In the genomic region with DNA sequence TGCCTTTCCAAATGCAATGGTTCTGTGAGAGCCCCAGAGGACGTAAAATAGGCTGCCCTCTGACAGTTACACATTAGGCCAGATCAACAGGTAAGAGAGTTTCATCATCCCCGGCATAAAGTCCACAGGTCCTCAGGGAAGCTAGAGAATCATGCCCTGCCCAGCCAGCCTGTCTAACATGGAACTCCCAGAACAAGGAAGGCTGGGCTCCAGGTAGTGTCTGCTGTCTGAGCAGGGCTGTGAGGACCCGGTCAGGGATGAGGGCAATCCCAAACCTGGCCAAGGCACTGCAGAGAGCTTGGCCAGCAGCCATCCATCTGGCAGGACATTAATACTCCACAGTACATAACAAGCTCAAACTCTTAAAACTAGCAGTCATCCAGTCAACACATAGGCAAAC, we compare ENCODE assay signal across 17 mouse cellular contexts. TPM values are rescaled to one million over a fixed set of nuclear protein-coding genes. Genes with fewer than 3 reads are reported as not detected.
A peak's percentile ranks its signal among the peaks of the same experiment; 100 is the strongest.
DNase-seq lines count a peak whose midpoint lies in the region; ATAC-seq and TF ChIP-seq lines count a peak whose summit lies in the region.
"Had no signal": no experiment of that assay in that cellular context is flagged by ENCODE, and none has a peak within 500 bp of the region (broad histone marks: within the 10 kb centered on the region; RNA-seq: fewer than 3 reads in every experiment).

No protein-coding gene starts in this region.

- no peaks in the 10 kb centered on the region for H3K27me3 ChIP-seq in cerebellum, adult 2 months (ENCODE audit: control insufficient read depth, insufficient read depth, low read length)
- no peaks in the 10 kb centered on the region for H3K27me3 ChIP-seq in kidney, embryonic 16.5 days (ENCODE audit: insufficient read depth, low read length)
- H3K27me3 ChIP-seq in midbrain, embryonic 11.5 days (ENCODE audit: control insufficient read depth, insufficient read depth, low read length): no peaks in the 10 kb centered on the region
- H3K27me3 ChIP-seq: embryonic facial prominence, embryonic 13.5 days; hindbrain, embryonic 15.5 days; midbrain, embryonic 15.5 days had no signal

- H3K4me1 ChIP-seq in cerebellum, adult 2 months (ENCODE audit: control insufficient read depth, insufficient read depth, low read length): peaks cover 48% of the 10 kb centered on the region
- peaks cover 28% of the 10 kb centered on the region for H3K4me1 ChIP-seq in kidney, embryonic 16.5 days (ENCODE audit: insufficient read depth, low read length)
- H3K4me1 ChIP-seq in midbrain, embryonic 11.5 days (ENCODE audit: control insufficient read depth, insufficient read depth, low read length): peaks cover 2% of the 10 kb centered on the region; the same call in 1 of the 2 replicates

- no peak overlapping the region for H3K9ac ChIP-seq in kidney, embryonic 16.5 days (replicated peaks; ENCODE audit: low read length)
- no peak overlapping the region for H3K9ac ChIP-seq in midbrain, embryonic 11.5 days (ENCODE audit: low read length)
- H3K9ac ChIP-seq: embryonic facial prominence, embryonic 13.5 days; hindbrain, embryonic 15.5 days; midbrain, embryonic 15.5 days had no signal

- no peak overlapping the region for H3K27ac ChIP-seq in cerebellum, adult 2 months (ENCODE audit: insufficient read depth, low read length)
- no peak overlapping the region for H3K27ac ChIP-seq in kidney, embryonic 16.5 days (ENCODE audit: low read length)
- no peak overlapping the region for H3K27ac ChIP-seq in midbrain, embryonic 11.5 days (ENCODE audit: low read depth, low read length)
- H3K27ac ChIP-seq: embryonic facial prominence, embryonic 13.5 days; hindbrain, embryonic 15.5 days; macrophage; midbrain, embryonic 15.5 days had no signal

- DNase-seq in cerebellum, adult 2 months: peak; percentile 64 to 79
- DNase-seq in cerebellum, postnatal 4 days (ENCODE audit: low spot score in 2 of 2): no peak
- DNase-seq in kidney, adult 18-20 months: peak; percentile 53
- DNase-seq in cerebellum, postnatal 10 days: peak; percentile 77 to 84
- DNase-seq in kidney, postnatal 36 days: peak; percentile 62 to 72
- DNase-seq in midbrain, embryonic 11.5 days (ENCODE audit: low spot score, missing footprints): no peak
- no peak for DNase-seq in thymus, adult 18-20 months
- DNase-seq: adrenal gland, postnatal 10 days; B cell, adult 2 months; lung, adult 2 months; thymus, adult 2 months had no signal

- no peak overlapping the region for H3K4me3 ChIP-seq in cerebellum, adult 2 months (replicated peaks; ENCODE audit: insufficient read depth, low read depth, low read length)
- H3K4me3 ChIP-seq in kidney, embryonic 16.5 days (ENCODE audit: low read length): no peak overlapping the region
- H3K4me3 ChIP-seq in midbrain, embryonic 11.5 days (ENCODE audit: low read depth, low read length): no peak overlapping the region
- H3K4me3 ChIP-seq: embryonic facial prominence, embryonic 13.5 days; hindbrain, embryonic 15.5 days; midbrain, embryonic 15.5 days had no signal

- WGBS in cerebellum, adult 2 months: 22% methylated on average over 3 of the region's 3 CpGs
- WGBS in kidney, embryonic 16.5 days: 70% methylated on average over 3 of the region's 3 CpGs
- 83% methylated on average over 3 of the region's 3 CpGs for WGBS in midbrain, embryonic 11.5 days

- TF ChIP-seq POLR2A in cerebellum, adult 2 months (IDR thresholded peaks at IDR 0.05; ENCODE audit: borderline replicate concordance, insufficient read depth, low read length): no peak

- H3K36me3 ChIP-seq in kidney, embryonic 16.5 days (ENCODE audit: insufficient read depth, low read length): 0 out of 2 replicates have a peak, but pooled peaks cover 4% of the 10 kb centered on the region
- H3K36me3 ChIP-seq in midbrain, embryonic 11.5 days (ENCODE audit: control insufficient read depth, insufficient read depth, low read length): 0 out of 2 replicates have a peak, but pooled peaks cover 2% of the 10 kb centered on the region
- H3K36me3 ChIP-seq: midbrain, embryonic 15.5 days had no signal

- no peak overlapping the region for H3K4me2 ChIP-seq in kidney, embryonic 16.5 days (replicated peaks; ENCODE audit: low read depth, low read length)
- no peak overlapping the region for H3K4me2 ChIP-seq in midbrain, embryonic 11.5 days
- H3K4me2 ChIP-seq: embryonic facial prominence, embryonic 13.5 days; hindbrain, embryonic 15.5 days; midbrain, embryonic 15.5 days had no signal

- no peaks in the 10 kb centered on the region for H3K9me3 ChIP-seq in kidney, embryonic 16.5 days (ENCODE audit: low read length)
- H3K9me3 ChIP-seq in midbrain, embryonic 11.5 days (ENCODE audit: control insufficient read depth, low read length): no peaks in the 10 kb centered on the region
- H3K9me3 ChIP-seq: embryonic facial prominence, embryonic 13.5 days; hindbrain, embryonic 15.5 days; midbrain, embryonic 15.5 days had no signal

- TF ChIP-seq CTCF in cerebellum, adult 2 months (IDR thresholded peaks at IDR 0.05; ENCODE audit: borderline replicate concordance, insufficient read depth, low read depth, low read length): no peak

- ATAC-seq in kidney, embryonic 16.5 days (ENCODE audit: low FRiP score, low TSS enrichment): no peak
- ATAC-seq in midbrain, embryonic 11.5 days (ENCODE audit: low FRiP score): no peak
- ATAC-seq: midbrain, embryonic 15.5 days had no signal

RNA-seq across cellular contexts. Expression of gene Ndufb7, which starts 18.9 kb away (rescaled TPM):
- 394 and 445 TPM in 2 replicates for polyA plus RNA-seq in cerebellum, adult 2 months (2012; rRNA removed)
- 356 and 362 TPM in 2 replicates for polyA plus RNA-seq in kidney, embryonic 16.5 days (2015; fragmentation: Nextera tagmentation; extraction: Ambion mirVana)
- polyA plus RNA-seq in midbrain, embryonic 11.5 days (2014; fragmentation: Nextera tagmentation; extraction: Ambion mirVana): 351 and 359 TPM in 2 replicates

RNA-seq across cellular contexts. Expression of gene Tecr, which starts 22.4 kb away (rescaled TPM):
- 1,238 and 1,304 TPM in 2 replicates for polyA plus RNA-seq in cerebellum, adult 2 months (2012; rRNA removed)
- 631 and 669 TPM in 2 replicates for polyA plus RNA-seq in kidney, embryonic 16.5 days (2015; fragmentation: Nextera tagmentation; extraction: Ambion mirVana)
- polyA plus RNA-seq in midbrain, embryonic 11.5 days (2014; fragmentation: Nextera tagmentation; extraction: Ambion mirVana): 680 and 686 TPM in 2 replicates

RNA-seq across cellular contexts. Expression of gene Dnajb1, which starts 22.7 kb away (rescaled TPM):
- 29.9 and 33.0 TPM in 2 replicates for polyA plus RNA-seq in cerebellum, adult 2 months (2012; rRNA removed)
- 67.5 and 68.0 TPM in 2 replicates for polyA plus RNA-seq in kidney, embryonic 16.5 days (2015; fragmentation: Nextera tagmentation; extraction: Ambion mirVana)
- 61.1 and 71.3 TPM in 2 replicates for polyA plus RNA-seq in midbrain, embryonic 11.5 days (2014; fragmentation: Nextera tagmentation; extraction: Ambion mirVana)

RNA-seq across cellular contexts. Expression of gene Olfr370, which starts 49.8 kb away (rescaled TPM):
- polyA plus RNA-seq in cerebellum, adult 2 months (2012; rRNA removed): not detected in 2 replicates
- not detected in 2 replicates for polyA plus RNA-seq in kidney, embryonic 16.5 days (2015; fragmentation: Nextera tagmentation; extraction: Ambion mirVana)
- not detected in 2 replicates for polyA plus RNA-seq in midbrain, embryonic 11.5 days (2014; fragmentation: Nextera tagmentation; extraction: Ambion mirVana)
- polyA plus RNA-seq: embryonic facial prominence, embryonic 13.5 days; forebrain, embryonic 11.5 days; lung, adult 2 months; macrophage; midbrain, embryonic 15.5 days; thymus, adult 2 months had no signal

Comparison
In these comparisons a context has a peak if more than half of its experiments do, and no peak if none do; other contexts are left out.
1. DNase-seq: peak in cerebellum, adult 2 months (2 of 2), kidney, adult 18-20 months (single experiment), cerebellum, postnatal 10 days (2 of 2) and kidney, postnatal 36 days (2 of 2); none in cerebellum, postnatal 4 days (0 of 2), midbrain, embryonic 11.5 days (single experiment) and thymus, adult 18-20 months (0 of 2).